ENCODE assay signal across 21 mouse cellular contexts in the genomic region with DNA sequence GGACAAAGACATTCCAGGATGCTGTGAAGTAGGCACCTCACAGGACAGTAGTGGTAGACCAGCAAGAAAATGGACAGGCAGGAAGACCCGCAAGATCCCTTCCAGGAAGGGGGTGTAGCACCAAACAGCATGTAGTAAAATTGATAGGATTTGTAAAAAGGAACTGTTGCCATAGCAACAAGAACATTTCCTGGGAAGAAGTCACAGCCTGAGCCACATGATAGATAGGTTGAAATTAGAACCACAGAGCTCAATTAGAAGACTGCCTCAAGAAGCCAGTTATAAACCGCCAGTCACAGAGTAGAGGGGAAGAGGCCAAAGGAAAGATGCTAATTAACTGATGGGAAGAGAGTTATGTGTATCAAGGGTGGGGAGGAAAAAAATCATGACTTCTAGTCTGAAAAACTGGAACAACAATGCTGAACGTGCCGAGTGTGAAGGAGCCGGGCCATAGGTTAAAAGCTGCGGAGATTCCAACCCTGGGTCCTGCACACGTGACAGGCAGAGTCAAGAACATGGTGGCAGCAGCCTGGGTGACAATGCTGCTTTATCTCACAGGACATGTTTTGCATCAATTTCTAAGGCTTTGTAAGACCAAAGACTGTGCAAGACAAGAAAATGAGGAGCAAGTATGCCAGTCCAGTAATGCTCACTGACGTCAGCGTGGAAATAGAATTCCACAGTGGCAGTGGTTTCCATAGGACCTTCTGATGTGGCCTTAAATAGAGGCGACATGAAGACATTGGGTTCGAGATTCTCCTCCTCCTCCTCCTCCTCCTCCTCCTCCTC.
DNase-seq lines count a peak whose midpoint lies in the region; ATAC-seq and TF ChIP-seq lines count a peak whose summit lies in the region.
"Had no signal": no experiment of that assay in that cellular context is flagged by ENCODE, and none has a peak within 500 bp of the region (broad histone marks: within the 10 kb centered on the region; RNA-seq: fewer than 3 reads in every experiment).

No protein-coding gene starts in this region.

- no peak overlapping the region for H3K9ac ChIP-seq in hindbrain, embryonic 14.5 days
- H3K9ac ChIP-seq in hindbrain, embryonic 11.5 days (ENCODE audit: low read depth, low read length) = no peak overlapping the region
- H3K9ac ChIP-seq in forebrain, embryonic 14.5 days (ENCODE audit: low read length) = no peak overlapping the region
- no peak overlapping the region for H3K9ac ChIP-seq in forebrain, postnatal 0 days
- H3K9ac ChIP-seq in midbrain, embryonic 16.5 days (ENCODE audit: low read depth, low read length) = no peak overlapping the region
- no peak overlapping the region for H3K9ac ChIP-seq in liver, embryonic 11.5 days (ENCODE audit: low read depth, low read length)
- H3K9ac ChIP-seq: embryonic facial prominence, embryonic 15.5 days; heart, embryonic 13.5 days; intestine, embryonic 15.5 days; liver, embryonic 12.5 days had no signal

- peak; percentile 36 for DNase-seq in hindbrain, embryonic 14.5 days (ENCODE audit: low spot score)
- DNase-seq in hindbrain, embryonic 11.5 days (ENCODE audit: low spot score) = no peak
- DNase-seq in forebrain, embryonic 14.5 days (ENCODE audit: low spot score) = peak; percentile 67
- DNase-seq in forebrain, postnatal 0 days = peak; percentile 52
- DNase-seq in liver, embryonic 11.5 days (ENCODE audit: low spot score) = no peak
- no peak for DNase-seq in kidney, adult 11 months
- DNase-seq: cerebellum, postnatal 14 days; gastrocnemius, postnatal 10 days; heart, adult 18-20 months; heart, postnatal 36 days; kidney, postnatal 4 days; layer of hippocampus, adult 9-11 months; lung, adult 2 months; lung, postnatal 36 days; right cerebral cortex, adult 18-20 months; thymus, postnatal 25 days had no signal

- H3K4me1 ChIP-seq in hindbrain, embryonic 14.5 days (replicated peaks; ENCODE audit: control insufficient read depth, insufficient read depth, low read length) = no peaks in the 10 kb centered on the region
- H3K4me1 ChIP-seq in hindbrain, embryonic 11.5 days (replicated peaks; ENCODE audit: control insufficient read depth, insufficient read depth, low read length) = no peaks in the 10 kb centered on the region
- H3K4me1 ChIP-seq in forebrain, embryonic 14.5 days (ENCODE audit: control insufficient read depth, insufficient read depth, low read length) = no peaks in the 10 kb centered on the region
- peaks cover 7% of the 10 kb centered on the region; the same call in 1 of the 2 replicates for H3K4me1 ChIP-seq in forebrain, postnatal 0 days (ENCODE audit: insufficient read depth)
- peaks cover 7% of the 10 kb centered on the region for H3K4me1 ChIP-seq in midbrain, embryonic 16.5 days (ENCODE audit: control insufficient read depth, insufficient read depth, low read length)
- no peaks in the 10 kb centered on the region for H3K4me1 ChIP-seq in liver, embryonic 11.5 days (replicated peaks; ENCODE audit: control insufficient read depth, insufficient read depth, low read length)
- H3K4me1 ChIP-seq: embryonic facial prominence, embryonic 15.5 days; heart, embryonic 13.5 days; intestine, embryonic 15.5 days; liver, embryonic 12.5 days had no signal

- H3K4me2 ChIP-seq in hindbrain, embryonic 14.5 days (replicated peaks) = no peak overlapping the region
- H3K4me2 ChIP-seq in hindbrain, embryonic 11.5 days (replicated peaks; ENCODE audit: low read depth, low read length) = no peak overlapping the region
- no peak overlapping the region for H3K4me2 ChIP-seq in forebrain, embryonic 14.5 days (ENCODE audit: low read length)
- H3K4me2 ChIP-seq in forebrain, postnatal 0 days (ENCODE audit: low read depth) = no peak overlapping the region
- H3K4me2 ChIP-seq in midbrain, embryonic 16.5 days (ENCODE audit: low read length) = 0 out of 2 replicates have a peak overlapping the region, but pooled peaks have one; percentile 21
- H3K4me2 ChIP-seq in liver, embryonic 11.5 days = no peak overlapping the region
- H3K4me2 ChIP-seq: embryonic facial prominence, embryonic 15.5 days; heart, embryonic 13.5 days; intestine, embryonic 15.5 days; liver, embryonic 12.5 days had no signal

- H3K9me3 ChIP-seq in hindbrain, embryonic 14.5 days (ENCODE audit: control insufficient read depth, low read length) = no peaks in the 10 kb centered on the region
- no peaks in the 10 kb centered on the region for H3K9me3 ChIP-seq in hindbrain, embryonic 11.5 days (ENCODE audit: control insufficient read depth, low read length)
- H3K9me3 ChIP-seq in forebrain, embryonic 14.5 days (replicated peaks; ENCODE audit: control insufficient read depth, low read length) = no peaks in the 10 kb centered on the region
- H3K9me3 ChIP-seq in forebrain, postnatal 0 days (ENCODE audit: low read length) = no peaks in the 10 kb centered on the region
- no peaks in the 10 kb centered on the region for H3K9me3 ChIP-seq in midbrain, embryonic 16.5 days (replicated peaks; ENCODE audit: control insufficient read depth, low read length, poor library complexity, severe bottlenecking)
- no peaks in the 10 kb centered on the region for H3K9me3 ChIP-seq in liver, embryonic 11.5 days (ENCODE audit: control insufficient read depth, low read length)
- H3K9me3 ChIP-seq: embryonic facial prominence, embryonic 15.5 days; heart, embryonic 13.5 days; intestine, embryonic 15.5 days; liver, embryonic 12.5 days had no signal

- no peaks in the 10 kb centered on the region for H3K27me3 ChIP-seq in hindbrain, embryonic 14.5 days (ENCODE audit: control insufficient read depth, insufficient read depth, low read length)
- no peaks in the 10 kb centered on the region for H3K27me3 ChIP-seq in hindbrain, embryonic 11.5 days (ENCODE audit: control insufficient read depth, insufficient read depth, low read length)
- no peaks in the 10 kb centered on the region for H3K27me3 ChIP-seq in forebrain, embryonic 14.5 days (replicated peaks; ENCODE audit: control insufficient read depth, insufficient read depth, low read length)
- H3K27me3 ChIP-seq in forebrain, postnatal 0 days (ENCODE audit: insufficient read depth, low read length) = no peaks in the 10 kb centered on the region
- no peaks in the 10 kb centered on the region for H3K27me3 ChIP-seq in midbrain, embryonic 16.5 days (ENCODE audit: control insufficient read depth, insufficient read depth, low read depth, low read length)
- no peaks in the 10 kb centered on the region for H3K27me3 ChIP-seq in liver, embryonic 11.5 days (replicated peaks; ENCODE audit: control insufficient read depth, insufficient read depth, low read length)
- H3K27me3 ChIP-seq: embryonic facial prominence, embryonic 15.5 days; heart, embryonic 13.5 days; intestine, embryonic 15.5 days; liver, embryonic 12.5 days had no signal

- no peak for TF ChIP-seq CTCF in forebrain, postnatal 0 days (IDR thresholded peaks at IDR 0.05; ENCODE audit: low read depth)

- H3K36me3 ChIP-seq in hindbrain, embryonic 14.5 days (replicated peaks; ENCODE audit: control insufficient read depth, insufficient read depth) = no peaks in the 10 kb centered on the region
- H3K36me3 ChIP-seq in hindbrain, embryonic 11.5 days (ENCODE audit: control insufficient read depth, insufficient read depth, low read length) = no peaks in the 10 kb centered on the region
- H3K36me3 ChIP-seq in forebrain, embryonic 14.5 days (ENCODE audit: control insufficient read depth, insufficient read depth, low read length) = no peaks in the 10 kb centered on the region
- no peaks in the 10 kb centered on the region for H3K36me3 ChIP-seq in forebrain, postnatal 0 days (ENCODE audit: insufficient read depth)
- H3K36me3 ChIP-seq in midbrain, embryonic 16.5 days (ENCODE audit: control insufficient read depth, insufficient read depth, low read length) = no peaks in the 10 kb centered on the region
- no peaks in the 10 kb centered on the region for H3K36me3 ChIP-seq in liver, embryonic 11.5 days (ENCODE audit: control insufficient read depth, insufficient read depth, low read length)
- H3K36me3 ChIP-seq: intestine, embryonic 15.5 days; liver, embryonic 12.5 days had no signal

- H3K4me3 ChIP-seq in hindbrain, embryonic 14.5 days (replicated peaks; ENCODE audit: low read length) = no peak overlapping the region
- no peak overlapping the region for H3K4me3 ChIP-seq in hindbrain, embryonic 11.5 days (ENCODE audit: low read depth, low read length)
- H3K4me3 ChIP-seq in forebrain, embryonic 14.5 days (ENCODE audit: low read depth, low read length) = no peak overlapping the region
- no peak overlapping the region for H3K4me3 ChIP-seq in forebrain, postnatal 0 days (ENCODE audit: low read depth, low read length)
- H3K4me3 ChIP-seq in midbrain, embryonic 16.5 days (ENCODE audit: low read depth, low read length) = no peak overlapping the region
- no peak overlapping the region for H3K4me3 ChIP-seq in liver, embryonic 11.5 days (ENCODE audit: low read depth, low read length)
- H3K4me3 ChIP-seq: embryonic facial prominence, embryonic 15.5 days; heart, embryonic 13.5 days; intestine, embryonic 15.5 days; liver, embryonic 12.5 days had no signal

- WGBS in hindbrain, embryonic 14.5 days = 71% methylated on average over 11 of the region's 11 CpGs
- WGBS in hindbrain, embryonic 11.5 days = 91% methylated on average over 11 of the region's 11 CpGs
- WGBS in forebrain, embryonic 14.5 days = 91% methylated on average over 11 of the region's 11 CpGs
- 82% methylated on average over 11 of the region's 11 CpGs for WGBS in forebrain, postnatal 0 days
- WGBS in midbrain, embryonic 16.5 days = 68% methylated on average over 11 of the region's 11 CpGs
- WGBS in liver, embryonic 11.5 days = 88% methylated on average over 11 of the region's 11 CpGs

- peak; percentile 78 for ATAC-seq in hindbrain, embryonic 14.5 days (ENCODE audit: low FRiP score)
- ATAC-seq in hindbrain, embryonic 11.5 days (ENCODE audit: low FRiP score) = no peak
- peak; percentile 52 for ATAC-seq in forebrain, embryonic 14.5 days
- peak; percentile 92 for ATAC-seq in forebrain, postnatal 0 days
- ATAC-seq in midbrain, embryonic 16.5 days = peak; percentile 77
- ATAC-seq in liver, embryonic 11.5 days (replicated peaks; ENCODE audit: low FRiP score) = no peak
- ATAC-seq: intestine, embryonic 15.5 days; liver, embryonic 12.5 days had no signal

- peak overlapping the region; percentile 44 for H3K27ac ChIP-seq in hindbrain, embryonic 14.5 days
- no peak overlapping the region for H3K27ac ChIP-seq in hindbrain, embryonic 11.5 days (ENCODE audit: low read depth, low read length)
- H3K27ac ChIP-seq in forebrain, embryonic 14.5 days (ENCODE audit: low read depth, low read length) = no peak overlapping the region
- peak overlapping the region; percentile 68 for H3K27ac ChIP-seq in forebrain, postnatal 0 days (ENCODE audit: low read depth, low read length)
- H3K27ac ChIP-seq in midbrain, embryonic 16.5 days (ENCODE audit: low read length) = peak overlapping the region; percentile 63
- H3K27ac ChIP-seq in liver, embryonic 11.5 days (ENCODE audit: low read depth, low read length) = no peak overlapping the region
- H3K27ac ChIP-seq: embryonic facial prominence, embryonic 15.5 days; heart, embryonic 13.5 days; intestine, embryonic 15.5 days; liver, embryonic 12.5 days had no signal

Comparison
In these comparisons a context has a peak if more than half of its experiments do, and no peak if none do; other contexts are left out.
1. ATAC-seq: peak in hindbrain, embryonic 14.5 days (single experiment), forebrain, embryonic 14.5 days (single experiment), forebrain, postnatal 0 days (single experiment) and midbrain, embryonic 16.5 days (single experiment); none in hindbrain, embryonic 11.5 days (single experiment) and liver, embryonic 11.5 days (single experiment).
2. DNase-seq: peak in hindbrain, embryonic 14.5 days (single experiment), forebrain, embryonic 14.5 days (single experiment) and forebrain, postnatal 0 days (single experiment); none in hindbrain, embryonic 11.5 days (single experiment), liver, embryonic 11.5 days (single experiment) and kidney, adult 11 months (single experiment).
3. H3K27ac ChIP-seq: peak in hindbrain, embryonic 14.5 days (single experiment), forebrain, postnatal 0 days (single experiment) and midbrain, embryonic 16.5 days (single experiment); none in hindbrain, embryonic 11.5 days (single experiment), forebrain, embryonic 14.5 days (single experiment) and liver, embryonic 11.5 days (single experiment).